Mouse (Mus musculus): ENCODE data around the gene Lrba. TPM values are rescaled to one million over a fixed set of nuclear protein-coding genes. Genes with fewer than 3 reads are reported as not detected.
A peak's percentile ranks its signal among the peaks of the same experiment; 100 is the strongest.

Lrba gene
- total RNA-seq, 2 experiments from 2014 or later: 24.1 to 33.4 TPM

DNA sequence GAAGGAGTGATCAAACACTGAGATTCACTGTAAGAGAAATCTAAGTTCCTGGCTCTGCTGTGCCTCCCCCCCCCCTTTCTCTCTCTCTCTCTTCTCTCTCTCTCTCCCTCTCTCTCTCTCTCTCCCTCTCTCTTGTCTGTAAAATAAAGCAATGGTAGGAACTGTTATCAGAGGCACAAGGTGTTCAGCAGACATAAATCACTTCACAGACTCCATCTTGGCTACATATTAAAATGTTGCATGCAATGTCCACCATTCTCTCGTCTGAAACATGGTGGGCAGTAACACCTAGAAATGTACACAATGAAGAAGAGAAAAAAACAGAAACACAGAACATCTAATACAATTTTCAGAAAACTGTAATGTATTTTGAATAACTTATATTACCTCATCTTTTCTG lies 534.9 kb downstream of the Lrba start:
- no peak for DNase-seq

- DNase-seq: no peak
These were observed 535.4 kb downstream of the Lrba start for GRCm38 (mm10) chr3:86759834-86760233.

DNA sequence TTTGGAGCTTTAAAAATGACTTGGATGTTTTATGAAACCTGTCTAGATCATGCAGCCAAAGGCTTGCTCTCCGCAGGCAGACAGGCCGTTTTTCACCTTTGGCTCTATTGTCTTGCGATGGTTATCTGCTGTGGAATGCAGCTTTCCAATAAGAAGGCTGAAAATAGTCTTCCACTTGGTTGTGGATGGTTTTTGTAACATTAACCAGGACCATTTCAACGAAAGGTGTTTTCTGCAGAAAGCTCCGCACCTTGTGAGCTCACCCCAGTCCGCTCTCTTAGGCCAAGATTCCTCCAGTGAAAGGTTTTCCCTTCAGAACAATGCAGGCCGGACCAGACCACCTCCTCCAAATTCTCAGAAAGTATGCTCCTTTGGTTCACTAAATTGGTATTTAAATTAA lies 536.0 kb downstream of the Lrba start:
- DNase-seq: no peak

DNA sequence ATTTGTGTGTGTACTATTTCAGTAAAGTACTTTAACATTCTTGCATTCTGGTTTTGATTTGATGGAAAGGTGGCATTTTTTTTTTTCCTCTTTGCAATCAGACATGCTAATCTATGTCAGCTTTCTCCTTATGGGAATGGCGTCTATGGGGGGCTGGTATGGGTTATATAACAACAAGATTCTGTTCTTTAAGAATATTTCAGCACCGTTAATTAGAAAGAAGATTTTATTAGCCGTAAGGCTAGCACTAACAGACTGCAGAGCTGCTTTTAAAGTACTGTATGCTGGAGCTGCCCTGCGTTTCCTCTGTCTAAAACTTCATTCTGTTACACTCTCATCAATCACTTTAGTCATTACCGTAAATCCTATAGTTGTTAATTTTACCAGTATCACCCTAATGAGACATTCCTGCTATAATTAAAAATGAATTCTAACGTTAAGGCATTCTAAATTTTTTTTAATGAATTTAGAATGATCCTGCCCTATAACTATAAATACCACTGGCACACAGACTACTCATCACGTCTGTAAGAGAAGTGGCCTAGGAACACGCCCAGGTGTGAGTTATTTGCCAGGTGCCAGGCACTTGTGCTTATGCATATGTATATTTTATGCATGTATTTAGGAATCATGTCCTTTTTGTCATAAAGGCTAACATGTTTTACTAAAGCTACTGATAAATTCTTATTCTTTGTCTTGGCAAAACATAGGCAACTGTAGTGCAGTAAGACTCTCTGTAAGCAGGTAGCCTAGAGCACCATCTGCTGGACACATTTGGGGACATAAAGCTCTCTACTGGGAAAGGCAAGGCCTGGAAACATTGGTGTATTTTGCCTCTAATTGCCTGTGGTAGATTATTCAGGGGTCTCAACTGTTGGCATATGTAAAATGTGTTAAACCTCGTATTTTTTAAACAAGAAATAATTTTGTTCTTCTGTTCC lies 536.9 kb downstream of the Lrba start:
- peak; percentile 80 for DNase-seq

GRCm38 (mm10) chr3:86762036-86762415 lies 537.5 kb downstream of the Lrba start:
- no peak for DNase-seq

- no peak for DNase-seq
These were observed 538.0 kb downstream of the Lrba start for GRCm38 (mm10) chr3:86762456-86762855.

GRCm38 (mm10) chr3:86768553-86768952 lies 544.1 kb downstream of the Lrba start:
- DNase-seq: no peak

DNA sequence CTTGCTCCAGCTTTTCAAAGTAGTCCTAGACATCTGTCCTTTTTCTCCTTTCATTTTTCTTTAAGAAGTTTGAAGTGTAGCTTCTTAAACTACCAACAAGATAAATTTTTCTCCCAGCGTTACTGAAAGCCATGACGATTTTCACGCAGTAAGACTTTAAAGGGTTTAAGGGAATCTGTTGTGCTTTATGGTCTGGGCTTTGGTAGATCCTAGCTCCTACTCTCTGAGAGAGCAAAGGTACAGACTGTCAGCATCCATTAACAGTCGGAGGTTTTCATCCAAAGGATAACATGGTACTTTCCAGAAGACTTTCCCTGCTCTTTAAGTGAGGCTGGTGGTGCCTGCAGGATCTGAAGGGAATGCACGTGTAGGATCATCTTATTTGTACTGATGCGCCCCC lies 544.5 kb downstream of the Lrba start:
- DNase-seq: no peak

GRCm38 (mm10) chr3:86774566-86775443 lies 550.3 kb downstream of the Lrba start:
- no peak for DNase-seq

GRCm38 (mm10) chr3:86775444-86775828 lies 551.0 kb downstream of the Lrba start:
- no peak for DNase-seq

GRCm38 (mm10) chr3:86779704-86780103 lies 555.2 kb downstream of the Lrba start:
- DNase-seq: peak; percentile 40

- no peak for DNase-seq
These were observed 559.6 kb downstream of the Lrba start for GRCm38 (mm10) chr3:86784051-86784450.

DNA sequence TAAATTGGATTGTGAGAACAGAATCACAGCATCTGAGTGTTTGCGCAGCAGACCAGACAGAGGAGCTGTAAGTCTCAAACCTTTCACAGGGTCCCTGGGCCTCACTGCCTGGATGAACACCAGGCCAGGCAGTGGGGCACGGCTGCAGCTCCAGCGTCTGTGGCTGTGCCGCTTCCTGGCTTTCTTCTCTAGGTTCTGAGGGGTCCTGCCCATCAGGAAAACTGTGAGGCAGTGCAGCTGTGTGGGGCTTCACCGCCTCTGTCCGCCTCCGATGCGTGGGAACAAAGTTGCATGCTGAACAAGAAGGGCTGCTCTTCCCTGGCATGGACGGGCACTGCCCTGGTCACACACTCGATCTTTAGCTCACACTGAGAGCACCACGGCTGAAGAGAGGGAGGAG lies 560.5 kb downstream of the Lrba start:
- no peak for DNase-seq

- DNase-seq: peak; percentile 26
These were observed 561.8 kb downstream of the Lrba start for GRCm38 (mm10) chr3:86786280-86786679.

- DNase-seq: peak; percentile 71
These were observed 562.4 kb downstream of the Lrba start for GRCm38 (mm10) chr3:86786845-86787351.

DNA sequence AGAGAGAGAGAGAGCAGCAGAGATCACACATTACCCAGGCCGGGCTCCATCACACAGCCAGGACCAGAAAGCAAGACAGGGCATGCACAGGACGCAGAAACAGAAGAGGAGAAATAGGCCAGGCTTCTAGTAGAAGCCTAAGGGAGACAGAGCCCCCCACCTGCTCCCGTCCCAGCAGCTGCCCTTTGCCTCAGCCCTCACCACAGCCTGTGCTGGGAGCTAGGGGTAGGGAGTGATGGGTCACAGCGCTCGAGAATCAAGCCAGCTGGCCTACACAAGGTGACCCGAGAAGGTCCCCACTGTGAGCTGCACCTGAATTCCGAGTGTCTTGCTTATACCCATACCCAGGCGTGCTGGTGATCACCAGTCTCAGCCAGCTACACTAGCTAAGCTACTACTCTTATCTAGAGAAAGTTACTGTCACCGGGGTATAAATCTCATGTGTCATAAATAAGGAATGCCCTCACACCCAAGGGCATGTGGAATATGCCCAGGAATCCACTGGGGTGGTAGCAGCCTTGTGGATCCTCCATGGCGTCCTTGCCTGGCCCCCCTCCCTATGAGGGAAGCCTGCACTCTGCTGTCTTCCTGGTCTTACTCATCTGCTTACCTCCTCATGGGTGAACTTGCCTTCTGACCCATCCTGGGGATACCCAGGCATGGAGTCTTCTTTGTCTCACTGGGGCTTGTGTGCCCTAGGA lies 563.1 kb downstream of the Lrba start:
- DNase-seq: peak; percentile 41

DNA sequence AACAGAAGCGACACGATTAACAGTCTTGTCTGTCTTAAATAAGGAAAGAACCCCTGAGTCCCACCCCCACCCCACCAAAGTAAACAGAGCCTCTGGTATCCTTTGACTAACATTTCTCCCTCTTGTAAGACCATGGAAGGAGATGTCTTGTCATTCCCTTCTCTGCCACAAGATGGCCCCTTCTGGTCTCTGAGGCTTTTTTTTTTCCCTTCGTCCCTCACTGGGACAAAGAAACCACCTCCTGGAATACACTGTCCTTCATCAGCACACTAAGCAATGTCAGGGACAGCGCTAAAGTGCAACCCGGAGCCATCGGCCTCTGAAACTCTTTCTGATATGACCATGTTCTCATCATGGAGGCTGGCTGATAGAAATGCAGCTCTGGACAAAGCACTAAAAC lies 564.2 kb downstream of the Lrba start:
- peak; percentile 84 for DNase-seq

DNA sequence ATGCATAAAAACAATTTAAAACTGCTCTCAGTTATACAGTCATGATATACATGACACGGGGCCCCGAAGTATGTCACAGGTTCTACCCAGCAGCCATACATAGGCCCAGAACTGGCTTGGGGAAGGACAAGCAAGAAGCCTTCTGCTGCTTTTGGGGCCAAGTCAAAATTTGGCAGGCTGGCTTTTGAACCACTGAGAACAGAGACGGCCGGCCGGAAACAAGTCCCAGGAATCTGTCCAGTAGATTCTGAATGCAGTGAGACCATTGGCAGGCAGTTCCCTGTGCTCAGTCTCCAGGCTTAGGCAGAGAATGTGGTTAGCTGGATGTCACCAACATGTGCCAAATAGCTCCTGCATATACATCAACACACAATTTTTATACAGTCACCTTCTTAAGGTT lies 565.3 kb downstream of the Lrba start:
- DNase-seq: no peak

- peak; percentile 27 for DNase-seq
These were observed 568.8 kb downstream of the Lrba start for GRCm38 (mm10) chr3:86793264-86793663.

GRCm38 (mm10) chr3:86793720-86794191 lies 569.3 kb downstream of the Lrba start:
- DNase-seq: peak; percentile 36

DNA sequence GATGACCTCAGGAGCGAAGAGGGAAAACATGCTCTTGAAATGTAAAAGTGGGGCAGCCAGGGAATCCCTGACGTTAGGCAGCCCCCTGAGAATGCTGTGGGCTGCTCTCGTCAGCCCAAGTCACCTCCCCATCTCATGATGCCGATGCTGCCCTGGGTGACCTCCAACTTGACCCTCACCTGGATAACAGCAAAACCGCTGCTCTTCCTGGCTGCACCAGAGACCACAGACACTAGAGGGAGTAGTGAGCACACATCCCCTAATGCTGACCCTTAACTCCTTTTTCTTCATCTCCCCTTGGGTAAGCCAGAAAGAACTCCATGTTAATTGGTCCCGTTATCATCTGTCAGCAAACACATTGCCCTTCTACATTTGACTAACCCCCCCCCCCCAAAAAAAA lies 572.2 kb downstream of the Lrba start:
- DNase-seq: no peak

DNA sequence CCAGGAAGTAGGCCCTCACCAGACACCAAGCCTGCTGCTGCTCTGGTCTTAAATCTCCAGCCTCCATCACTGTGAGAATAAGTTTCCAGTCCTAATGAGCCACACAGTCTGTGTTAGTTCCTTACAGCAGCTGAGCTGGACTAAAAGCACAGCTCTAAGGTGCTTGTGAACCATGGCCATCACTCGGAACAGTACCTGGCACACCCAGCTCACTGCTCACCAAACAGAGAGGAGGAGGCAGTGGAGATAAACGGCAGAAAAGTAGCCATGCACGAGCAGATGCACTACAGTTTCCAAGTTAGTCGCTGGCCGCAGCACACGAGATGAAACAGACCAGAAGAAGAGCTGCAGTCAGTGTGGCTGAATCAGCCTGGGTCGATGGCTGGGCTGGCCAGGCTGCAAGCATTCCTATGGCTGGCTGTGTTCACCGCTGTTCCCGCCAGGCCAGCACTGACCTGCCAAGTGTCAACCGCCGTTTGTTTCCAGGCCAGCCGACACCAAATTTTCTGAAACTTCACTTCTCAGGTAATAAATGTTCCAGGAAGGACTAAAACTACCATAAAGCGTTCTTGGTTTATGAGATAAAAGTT lies 573.5 kb downstream of the Lrba start:
- DNase-seq: no peak

Measured in adrenal gland, postnatal 10 days (tissue).